Mouse (Mus musculus) embryonic facial prominence, embryonic 14.5 days (tissue): ENCODE results near the gene Zdhhc20. TPM values are rescaled to one million over a fixed set of nuclear protein-coding genes. Genes with fewer than 3 reads are reported as not detected.

Experiments
- ATAC-seq: fragments of 200-750 bp; cut with Nextera tagmentation; 2 replicates; pipeline ENCODE4 v1.8.0; 2017; ENCODE audit warnings: low read depth, moderate number of reproducible peaks, moderate TSS enrichment
- DNase-seq: peaks from one replicate; pipeline ENCODE4 v3.0.0-alpha.2; 2015; ENCODE audit warnings: low spot score
- H3K27ac ChIP-seq: fragments of 300-500 bp; sonication (generic); replicated peaks from 2 replicates; pipeline ENCODE4 v1.5.1; 2014; ENCODE audit warnings: low read depth, mild to moderate bottlenecking, low read length, moderate library complexity
- H3K27me3 ChIP-seq: fragments of 300-500 bp; sonication (generic); replicated peaks from 2 replicates; pipeline ENCODE4 v1.6.1; 2014; ENCODE audit warnings: low read length; ENCODE audit not compliant: control insufficient read depth, insufficient read depth
- H3K36me3 ChIP-seq: fragments of 300-500 bp; sonication (generic); 2 replicates; pipeline ENCODE4 v1.6.1; 2014; ENCODE audit warnings: low read length, mixed read lengths; ENCODE audit not compliant: control insufficient read depth, insufficient read depth
- H3K4me1 ChIP-seq: fragments of 300-500 bp; sonication (generic); 2 replicates; pipeline ENCODE4 v1.6.1; 2014; ENCODE audit warnings: antibody characterized with exemption, low read length; ENCODE audit not compliant: control insufficient read depth, insufficient read depth
- H3K4me2 ChIP-seq: fragments of 300-500 bp; sonication (generic); 2 replicates; pipeline ENCODE4 v1.6.1; 2014; ENCODE audit warnings: low read depth, mild to moderate bottlenecking, low read length, moderate library complexity, mixed read lengths
- H3K4me3 ChIP-seq: fragments of 300-500 bp; sonication (generic); 2 replicates; pipeline ENCODE4 v1.5.1; 2014; ENCODE audit warnings: low read depth, mild to moderate bottlenecking, low read length
- H3K9ac ChIP-seq: fragments of 300-500 bp; sonication (generic); 2 replicates; pipeline ENCODE4 v1.6.1; 2014; ENCODE audit warnings: low read depth, mild to moderate bottlenecking, low read length, moderate library complexity, mixed read lengths
- H3K9me3 ChIP-seq: fragments of 300-500 bp; sonication (generic); 2 replicates; pipeline ENCODE4 v1.6.1; 2016; ENCODE audit warnings: low read length; ENCODE audit not compliant: control insufficient read depth
- WGBS: fragments of 180-500 bp; shearing (Covaris S2); extraction: QIAGEN DNeasy Blood & Tissue Kit; methylation state at CpG from one replicate; pipeline ENCODE4 v1.1.7; 2014; 5-methylcytosine and 5-hydroxymethylcytosine counted together
- polyA plus RNA-seq: library from polyadenylated mRNA; unstranded; fragments of >200 nt; fragmentation: Nextera tagmentation; extraction: Ambion mirVana; gene quantifications from 2 replicates; pipeline ENCODE4 v1.2.1, GENCODE M21; 2014

The Zdhhc20 gene
- polyA plus RNA-seq: 49.6 and 52.8 TPM in 2 replicates

DNA sequence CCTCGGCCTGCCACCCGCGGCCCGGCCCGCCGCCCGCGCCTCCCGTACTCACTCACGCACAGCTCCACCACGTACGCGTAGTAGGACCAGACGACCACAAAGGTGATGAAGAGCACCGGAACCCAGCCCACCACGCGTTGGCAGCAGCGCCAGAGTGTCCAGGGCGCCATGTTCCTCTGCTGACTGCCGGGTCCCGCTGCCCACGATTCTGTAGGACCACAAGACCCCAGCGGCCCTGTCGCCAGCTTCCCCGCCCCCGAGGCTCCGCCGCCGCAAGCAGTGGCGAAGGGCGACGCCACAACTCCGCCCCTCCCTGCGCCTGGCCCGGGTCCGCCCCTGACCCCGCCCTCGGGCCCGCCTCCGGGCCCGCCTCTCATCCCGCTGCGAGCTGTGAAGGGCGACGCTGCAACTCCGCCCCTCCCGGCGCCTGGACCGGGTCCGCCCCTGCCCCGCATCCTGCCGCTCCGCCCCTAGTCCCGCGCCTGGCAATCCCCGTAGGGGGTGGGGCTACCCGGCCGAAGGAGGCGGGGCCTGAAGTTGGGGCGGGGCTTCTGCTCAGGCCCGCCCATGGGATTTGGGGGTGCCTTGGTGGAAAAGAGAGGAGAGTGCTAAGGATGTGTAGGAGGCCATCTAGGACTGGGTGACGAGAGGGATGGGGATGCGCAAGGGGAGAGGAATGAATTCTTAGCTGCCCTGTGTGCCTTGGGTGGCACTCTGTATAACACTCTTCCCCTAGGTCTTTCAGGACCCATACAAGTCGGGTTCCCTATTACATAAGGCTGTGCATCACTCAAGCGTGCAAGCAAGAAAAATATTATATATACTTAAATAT, at the start of gene Zdhhc20:
TSS of gene Zdhhc20 (minus strand) at position 266 of the 832 bp plus-strand sequence.
- H3K36me3 ChIP-seq: no peaks in the 10 kb centered on the region
- peak within 1 kb of the TSS; percentile 89 for H3K27ac ChIP-seq
- peak; percentile 96 for DNase-seq
- 4% methylated on average over 37 of the region's 65 CpGs for WGBS
- peak; percentile 97 for ATAC-seq
- peak within 1 kb of the TSS; percentile 97 for H3K9ac ChIP-seq
- H3K27me3 ChIP-seq: no peaks in the 10 kb centered on the region
- H3K4me3 ChIP-seq: peak within 1 kb of the TSS; percentile 83
- H3K4me1 ChIP-seq: no peaks in the 10 kb centered on the region
- H3K4me2 ChIP-seq: peak within 1 kb of the TSS; percentile 73
- H3K9me3 ChIP-seq: no peaks in the 10 kb centered on the region

- H3K27ac ChIP-seq: no peak overlapping the region
- H3K9me3 ChIP-seq: no peaks in the 10 kb centered on the region
- H3K27me3 ChIP-seq: no peaks in the 10 kb centered on the region
- no peak overlapping the region for H3K4me3 ChIP-seq
- H3K4me2 ChIP-seq: no peak overlapping the region
- peaks cover 15% of the 10 kb centered on the region for H3K36me3 ChIP-seq
- no peak overlapping the region for H3K9ac ChIP-seq
- 86% methylated on average over 6 of the region's 6 CpGs for WGBS
- H3K4me1 ChIP-seq: no peaks in the 10 kb centered on the region
- ATAC-seq (no peak), DNase-seq (no peak)
Measured at GRCm38 (mm10) chr14:57937297-57937696, 47.2 kb upstream of the Zdhhc20 start.

GRCm38 (mm10) chr14:57934666-57935065, 44.6 kb upstream of the Zdhhc20 start:
- Histone ChIP-seq H3K4me3 (no peak overlapping the region), H3K36me3 (peaks cover 19% of the 10 kb centered on the region), H3K9ac (no peak overlapping the region), H3K4me1 (no peaks in the 10 kb centered on the region), H3K27ac (no peak overlapping the region), H3K27me3 (no peaks in the 10 kb centered on the region), H3K9me3 (no peaks in the 10 kb centered on the region), H3K4me2 (no peak overlapping the region)
- no peak for DNase-seq
- 95% methylated on average over 13 of the region's 13 CpGs for WGBS
- no peak for ATAC-seq

- Histone ChIP-seq H3K9me3 (no peaks in the 10 kb centered on the region), H3K9ac (no peak overlapping the region), H3K4me2 (no peak overlapping the region), H3K27me3 (no peaks in the 10 kb centered on the region), H3K36me3 (peaks cover 24% of the 10 kb centered on the region), H3K4me3 (no peak overlapping the region), H3K27ac (no peak overlapping the region), H3K4me1 (no peaks in the 10 kb centered on the region)
- no peak for ATAC-seq
- no peak for DNase-seq
- 88% methylated on average over 7 of the region's 7 CpGs for WGBS
Measured at GRCm38 (mm10) chr14:57933608-57934007, 43.5 kb upstream of the Zdhhc20 start.

DNA sequence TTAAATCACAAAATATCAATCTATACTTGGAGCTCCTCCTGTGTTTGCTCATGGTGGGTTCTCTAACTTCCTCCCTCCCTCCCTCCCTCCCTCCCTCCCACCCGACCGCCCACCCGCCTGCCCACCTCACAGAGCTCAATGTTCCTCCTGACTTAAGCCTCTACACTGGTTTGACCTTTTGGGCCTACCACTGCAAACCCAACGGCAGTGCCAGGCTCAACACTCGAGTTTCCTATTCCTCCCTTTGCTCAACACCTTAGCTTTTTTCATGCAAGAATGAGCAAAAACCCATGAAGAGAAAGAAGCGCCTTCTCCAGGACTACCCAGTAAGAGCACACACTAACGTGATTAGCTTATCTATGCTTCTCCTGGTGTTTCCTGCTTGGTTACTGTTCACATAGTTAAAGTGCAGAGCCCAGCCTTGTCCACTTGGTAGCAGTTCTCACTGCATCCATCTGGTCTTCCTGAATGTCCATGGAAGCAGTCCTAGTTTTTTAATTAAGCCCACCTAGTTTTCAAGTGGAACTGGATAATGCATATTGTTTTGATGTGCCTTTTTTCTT, 42.9 kb upstream of the Zdhhc20 start:
- H3K27me3 ChIP-seq: no peaks in the 10 kb centered on the region
- H3K9ac ChIP-seq: no peak overlapping the region
- H3K36me3 ChIP-seq: peaks cover 24% of the 10 kb centered on the region
- no peak for ATAC-seq
- no peak for DNase-seq
- H3K4me2 ChIP-seq: no peak overlapping the region
- 67% methylated on average over 7 of the region's 7 CpGs for WGBS
- no peak overlapping the region for H3K4me3 ChIP-seq
- H3K9me3 ChIP-seq: no peaks in the 10 kb centered on the region
- H3K4me1 ChIP-seq: no peaks in the 10 kb centered on the region
- H3K27ac ChIP-seq: no peak overlapping the region

DNA sequence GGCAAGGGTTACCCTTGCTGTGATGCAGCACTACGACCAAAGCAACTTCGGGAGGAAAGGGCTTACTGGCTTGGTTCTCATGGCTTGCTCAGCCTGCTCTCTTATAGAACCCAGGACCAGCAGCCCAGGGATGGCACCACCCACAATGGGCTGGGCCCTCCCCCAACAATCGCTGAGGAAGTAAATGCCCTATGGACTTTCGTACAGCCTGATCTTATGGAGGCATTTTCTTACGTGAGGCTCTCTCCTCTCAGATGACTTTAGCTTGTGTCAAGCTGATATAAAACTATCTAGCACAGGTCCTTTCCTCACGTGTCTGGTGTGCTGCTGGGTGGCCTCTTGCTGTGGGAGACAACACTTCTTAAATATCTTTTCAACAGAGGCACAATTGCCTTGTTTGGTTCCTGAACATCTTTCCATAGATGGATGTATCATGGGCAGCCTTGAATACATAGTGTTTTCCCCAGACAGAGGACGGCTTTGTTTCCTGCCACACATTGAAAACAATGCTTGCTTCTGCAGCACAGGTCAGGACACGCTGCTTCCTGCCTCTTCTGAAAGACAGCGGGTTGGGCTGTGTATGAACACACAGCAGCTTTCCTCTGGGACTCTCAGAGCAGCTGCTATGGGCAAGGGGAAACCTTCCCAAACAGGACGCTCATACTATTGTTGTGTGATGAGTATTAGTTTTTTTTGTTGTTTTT, 31.5 kb upstream of the Zdhhc20 start:
- Histone ChIP-seq H3K9me3 (no peaks in the 10 kb centered on the region), H3K4me2 (no peak overlapping the region), H3K4me1 (peaks cover 9% of the 10 kb centered on the region; the same call in 1 of the 2 replicates), H3K36me3 (peaks cover 52% of the 10 kb centered on the region), H3K9ac (no peak overlapping the region), H3K27me3 (no peaks in the 10 kb centered on the region), H3K27ac (peak overlapping the region; percentile 76), H3K4me3 (no peak overlapping the region)
- DNase-seq (peak; percentile 88), ATAC-seq (peak; percentile 88)
- WGBS: 22% methylated on average over 10 of the region's 10 CpGs

- Histone ChIP-seq H3K4me2 (no peak overlapping the region), H3K36me3 (peaks cover 57% of the 10 kb centered on the region), H3K4me3 (no peak overlapping the region), H3K9ac (no peak overlapping the region), H3K27ac (peak overlapping the region; percentile 76), H3K27me3 (no peaks in the 10 kb centered on the region), H3K9me3 (no peaks in the 10 kb centered on the region), H3K4me1 (peaks cover 9% of the 10 kb centered on the region; the same call in 1 of the 2 replicates)
- no peak for DNase-seq
- 75% methylated on average over 18 of the region's 18 CpGs for WGBS
- 0 out of 2 replicates have a peak, but pooled peaks have one; percentile 17 for ATAC-seq
Measured at GRCm38 (mm10) chr14:57920568-57921310, 30.7 kb upstream of the Zdhhc20 start.
